Mouse (Mus musculus) stomach, embryonic 16.5 days (tissue): Measurements from ENCODE around the gene Map7d1. TPM values are rescaled to one million over a fixed set of nuclear protein-coding genes. Genes with fewer than 3 reads are reported as not detected.

Source experiments
- ATAC-seq: fragments of 200-750 bp; cut with Nextera tagmentation; 2 replicates; pipeline ENCODE4 v1.8.0; 2017; ENCODE audit warnings: moderate number of reproducible peaks, moderate TSS enrichment; ENCODE audit not compliant: insufficient read depth, low FRiP score
- H3K27ac ChIP-seq: fragments of 300-500 bp; sonication (generic); 2 replicates; pipeline ENCODE4 v1.5.1; 2014; ENCODE audit warnings: low read length
- H3K27me3 ChIP-seq: fragments of 300-500 bp; sonication (generic); 2 replicates; pipeline ENCODE4 v1.6.1; 2014; ENCODE audit warnings: low read length, control low read depth, mixed read lengths; ENCODE audit not compliant: control insufficient read depth, insufficient read depth
- H3K36me3 ChIP-seq: fragments of 300-500 bp; sonication (generic); 2 replicates; pipeline ENCODE4 v1.6.1; 2014; ENCODE audit warnings: low read length; ENCODE audit not compliant: control insufficient read depth, insufficient read depth
- H3K4me1 ChIP-seq: fragments of 300-500 bp; sonication (generic); 2 replicates; pipeline ENCODE4 v1.6.1; 2014; ENCODE audit warnings: low read length, control low read depth, mixed read lengths; ENCODE audit not compliant: control insufficient read depth, insufficient read depth
- H3K4me2 ChIP-seq: fragments of 300-500 bp; sonication (generic); 2 replicates; pipeline ENCODE4 v1.6.1; 2014; ENCODE audit warnings: low read depth, low read length, mixed read lengths
- H3K4me3 ChIP-seq: fragments of 300-500 bp; sonication (generic); replicated peaks from 2 replicates; pipeline ENCODE4 v1.5.1; 2014; ENCODE audit warnings: mild to moderate bottlenecking, low read length
- H3K9ac ChIP-seq: fragments of 300-500 bp; sonication (generic); 2 replicates; pipeline ENCODE4 v1.6.1; 2014; ENCODE audit warnings: low read length
- H3K9me3 ChIP-seq: fragments of 300-500 bp; sonication (generic); replicated peaks from 2 replicates; pipeline ENCODE4 v1.6.1; 2016; ENCODE audit warnings: low read length, control low read depth; ENCODE audit not compliant: control insufficient read depth
- WGBS: fragments of 180-500 bp; shearing (Covaris S2); extraction: QIAGEN DNeasy Blood & Tissue Kit; methylation state at CpG from one replicate; pipeline ENCODE4 v1.1.7; 2014; 5-methylcytosine and 5-hydroxymethylcytosine counted together
- polyA plus RNA-seq: library from polyadenylated mRNA; unstranded; fragments of >200 nt; fragmentation: Nextera tagmentation; extraction: Ambion mirVana; gene quantifications from 2 replicates; pipeline ENCODE4 v1.2.1, GENCODE M21; 2015

The Map7d1 gene
- polyA plus RNA-seq, 1 experiment from 2014 or later = 20.0 TPM

DNA sequence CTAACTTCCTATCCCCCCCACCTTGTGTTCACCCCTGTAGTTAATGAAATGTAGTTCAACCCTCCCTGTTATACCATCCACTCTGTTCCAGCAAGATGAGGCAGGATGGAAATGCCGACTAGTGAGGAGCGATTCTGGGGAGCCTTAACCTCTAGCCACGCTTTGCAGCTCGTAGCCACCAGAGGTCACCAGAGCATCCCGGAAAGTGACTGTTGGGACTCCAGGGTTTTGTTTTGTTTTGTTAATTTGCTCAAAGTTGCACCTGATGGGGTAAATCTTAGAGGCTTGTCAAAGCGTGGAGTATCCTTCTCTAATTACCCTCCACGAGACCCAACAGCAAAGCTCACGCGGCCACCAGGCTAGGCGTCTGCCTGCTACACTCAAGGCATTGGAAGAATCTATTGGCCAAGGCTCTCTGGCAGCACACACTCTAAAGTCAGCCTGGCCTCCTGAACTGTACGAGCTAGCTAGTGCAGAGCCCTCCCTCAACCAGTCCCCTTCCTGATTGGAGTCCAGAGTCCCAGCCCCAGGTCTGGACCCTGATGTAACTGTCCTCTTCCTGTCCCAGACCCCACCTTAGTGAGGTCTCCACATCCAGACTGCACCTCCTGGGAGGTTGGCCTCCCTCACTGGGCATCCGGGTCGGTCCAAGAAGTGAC, 21.9 kb upstream of the Map7d1 start:
- Histone ChIP-seq H3K4me1 (no peaks in the 10 kb centered on the region), H3K9me3 (no peaks in the 10 kb centered on the region), H3K27ac (no peak overlapping the region), H3K4me3 (no peak overlapping the region), H3K27me3 (no peaks in the 10 kb centered on the region), H3K4me2 (peak overlapping the region; percentile 18; the same call in 1 of the 2 replicates), H3K36me3 (peaks cover 6% of the 10 kb centered on the region; the same call in 1 of the 2 replicates), H3K9ac (no peak overlapping the region)
- ATAC-seq = peak; percentile 42; the same call in 1 of the 2 replicates
- 7% methylated on average over 13 of the region's 13 CpGs for WGBS

- ATAC-seq = peak; percentile 16; the same call in 1 of the 2 replicates
- 78% methylated on average over 13 of the region's 13 CpGs for WGBS
- H3K27ac ChIP-seq = no peak overlapping the region
Observed at GRCm38 (mm10) chr4:126275681-126276131, 19.6 kb upstream of the Map7d1 start.

DNA sequence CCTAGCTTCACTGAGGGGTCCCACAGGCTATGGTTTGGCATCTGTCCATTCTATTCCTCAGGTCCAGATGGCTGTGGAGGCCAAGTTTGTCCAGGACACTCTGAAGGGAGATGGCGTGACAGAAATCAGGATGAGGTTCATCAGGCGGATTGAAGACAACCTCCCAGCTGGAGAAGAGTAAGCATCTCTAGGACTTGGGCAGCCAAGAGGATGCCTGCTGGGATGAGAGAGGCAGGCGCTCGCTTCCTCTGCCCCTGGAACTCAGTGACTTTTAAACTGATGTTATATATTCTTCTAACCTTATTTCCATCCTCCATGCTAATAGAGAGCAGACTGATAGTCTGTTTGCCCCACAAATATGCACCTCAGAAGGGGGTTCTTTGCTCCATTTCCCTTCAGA, 18.9 kb upstream of the Map7d1 start:
- ATAC-seq = no peak
- no peaks in the 10 kb centered on the region for H3K4me1 ChIP-seq
- no peak overlapping the region for H3K4me2 ChIP-seq
- WGBS = 89% methylated on average over 4 of the region's 4 CpGs
- H3K27me3 ChIP-seq = no peaks in the 10 kb centered on the region
- H3K27ac ChIP-seq = no peak overlapping the region
- H3K36me3 ChIP-seq = peaks cover 8% of the 10 kb centered on the region; the same call in 1 of the 2 replicates
- no peak overlapping the region for H3K9ac ChIP-seq
- no peaks in the 10 kb centered on the region for H3K9me3 ChIP-seq
- H3K4me3 ChIP-seq = no peak overlapping the region

More at GRCm38 (mm10) chr4:126275681-126276131, 19.6 kb upstream of the Map7d1 start:
- Histone ChIP-seq H3K4me1 (no peaks in the 10 kb centered on the region), H3K27me3 (no peaks in the 10 kb centered on the region), H3K9me3 (no peaks in the 10 kb centered on the region), H3K4me2 (no peak overlapping the region), H3K36me3 (peaks cover 8% of the 10 kb centered on the region; the same call in 1 of the 2 replicates), H3K9ac (no peak overlapping the region), H3K4me3 (no peak overlapping the region)

GRCm38 (mm10) chr4:126273753-126274152, 17.6 kb upstream of the Map7d1 start:
- Histone ChIP-seq H3K27ac (no peak overlapping the region), H3K9ac (no peak overlapping the region), H3K4me1 (no peaks in the 10 kb centered on the region), H3K36me3 (peaks cover 8% of the 10 kb centered on the region; the same call in 1 of the 2 replicates), H3K9me3 (no peaks in the 10 kb centered on the region), H3K4me3 (no peak overlapping the region), H3K27me3 (no peaks in the 10 kb centered on the region), H3K4me2 (no peak overlapping the region)
- WGBS = 80% methylated on average over 13 of the region's 13 CpGs
- no peak for ATAC-seq

- no peaks in the 10 kb centered on the region for H3K9me3 ChIP-seq
- H3K4me1 ChIP-seq = no peaks in the 10 kb centered on the region
- no peak overlapping the region for H3K4me2 ChIP-seq
- H3K27ac ChIP-seq = no peak overlapping the region
- H3K36me3 ChIP-seq = peaks cover 8% of the 10 kb centered on the region; the same call in 1 of the 2 replicates
- no peak for ATAC-seq
- WGBS = 64% methylated on average over 3 of the region's 3 CpGs
- no peaks in the 10 kb centered on the region for H3K27me3 ChIP-seq
- H3K4me3 ChIP-seq = no peak overlapping the region
- H3K9ac ChIP-seq = no peak overlapping the region
Observed at GRCm38 (mm10) chr4:126269292-126269691, 13.1 kb upstream of the Map7d1 start.

DNA sequence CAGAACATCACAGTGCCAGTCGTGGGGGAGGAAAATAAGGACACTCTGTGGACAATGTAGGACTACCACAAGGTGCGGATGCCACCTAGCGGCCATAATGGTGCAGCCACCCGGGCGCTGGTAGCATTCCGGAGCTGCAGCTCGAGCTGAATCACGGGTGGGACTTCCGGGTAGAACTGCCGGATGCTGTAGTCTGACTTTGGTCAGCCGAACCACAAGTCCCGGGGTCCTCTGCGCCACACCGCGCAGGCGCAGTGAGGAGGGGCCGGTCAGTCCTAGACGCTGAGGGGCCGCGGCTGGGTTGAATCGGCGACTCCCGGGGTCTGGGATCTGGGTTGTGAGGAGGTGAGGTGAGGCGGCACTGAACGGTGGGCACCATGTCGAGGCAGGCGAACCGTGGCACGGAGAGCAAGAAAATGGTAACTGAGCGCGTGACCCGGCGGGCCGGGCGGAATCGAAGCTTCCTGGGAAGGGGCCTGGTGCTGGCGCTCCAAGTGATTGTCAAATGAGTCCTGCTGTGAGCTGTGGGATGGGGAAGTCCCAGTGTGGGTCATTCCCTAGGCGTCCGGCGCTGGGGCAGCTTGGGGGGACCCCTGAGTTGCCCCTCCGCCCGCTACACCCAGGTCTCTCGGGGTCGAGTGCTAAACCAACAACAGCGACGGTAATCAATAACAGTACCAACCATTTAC, 6.1 kb upstream of the Map7d1 start, which contains the start of gene Trappc3:
Gene Trappc3, plus strand, starts transcription at position 207 of the 689 bp plus-strand sequence.
- H3K27ac ChIP-seq = peak within 1 kb of the TSS; percentile 94
- H3K9ac ChIP-seq = peak within 1 kb of the TSS; percentile 86
- H3K27me3 ChIP-seq = no peaks in the 10 kb centered on the region
- H3K4me1 ChIP-seq = peaks cover 43% of the 10 kb centered on the region
- H3K4me3 ChIP-seq = peak within 1 kb of the TSS; percentile 59
- H3K4me2 ChIP-seq = peak within 1 kb of the TSS; percentile 81
- no peaks in the 10 kb centered on the region for H3K9me3 ChIP-seq
- peak; percentile 94 for ATAC-seq
- no peaks in the 10 kb centered on the region for H3K36me3 ChIP-seq
- WGBS = under 1% methylated on average over 46 of the region's 46 CpGs

GRCm38 (mm10) chr4:126261675-126262074, 5.5 kb upstream of the Map7d1 start:
- WGBS = 43% methylated on average over 7 of the region's 7 CpGs
- no peaks in the 10 kb centered on the region for H3K27me3 ChIP-seq
- H3K36me3 ChIP-seq = no peaks in the 10 kb centered on the region
- peak overlapping the region; percentile 94 for H3K27ac ChIP-seq
- no peaks in the 10 kb centered on the region for H3K9me3 ChIP-seq
- no peak overlapping the region; the same call in 1 of the 2 replicates for H3K4me3 ChIP-seq
- no peak for ATAC-seq
- H3K9ac ChIP-seq = peak overlapping the region; percentile 47; the same call in 1 of the 2 replicates
- H3K4me1 ChIP-seq = peaks cover 47% of the 10 kb centered on the region
- H3K4me2 ChIP-seq = peak overlapping the region; percentile 11; the same call in 1 of the 2 replicates

- 68% methylated on average over 6 of the region's 6 CpGs for WGBS
- peak overlapping the region; percentile 47 for H3K9ac ChIP-seq
- H3K9me3 ChIP-seq = no peaks in the 10 kb centered on the region
- no peak for ATAC-seq
- peak overlapping the region; percentile 94 for H3K27ac ChIP-seq
- H3K4me3 ChIP-seq = no peak overlapping the region
- H3K27me3 ChIP-seq = no peaks in the 10 kb centered on the region
- H3K36me3 ChIP-seq = no peaks in the 10 kb centered on the region
- H3K4me1 ChIP-seq = peaks cover 47% of the 10 kb centered on the region
- peak overlapping the region; percentile 35; the same call in 1 of the 2 replicates for H3K4me2 ChIP-seq
Observed at GRCm38 (mm10) chr4:126261266-126261665, 5.1 kb upstream of the Map7d1 start.
